Mouse (Mus musculus) spleen, adult 12 weeks (tissue): Measurements from ENCODE around the gene Nsmce3.

Experiments used
- DNase-seq: peaks from one replicate; pipeline ENCODE4 v3.0.0; 2022; ENCODE audit warnings: low spot score

Gene Nsmce3

DNA sequence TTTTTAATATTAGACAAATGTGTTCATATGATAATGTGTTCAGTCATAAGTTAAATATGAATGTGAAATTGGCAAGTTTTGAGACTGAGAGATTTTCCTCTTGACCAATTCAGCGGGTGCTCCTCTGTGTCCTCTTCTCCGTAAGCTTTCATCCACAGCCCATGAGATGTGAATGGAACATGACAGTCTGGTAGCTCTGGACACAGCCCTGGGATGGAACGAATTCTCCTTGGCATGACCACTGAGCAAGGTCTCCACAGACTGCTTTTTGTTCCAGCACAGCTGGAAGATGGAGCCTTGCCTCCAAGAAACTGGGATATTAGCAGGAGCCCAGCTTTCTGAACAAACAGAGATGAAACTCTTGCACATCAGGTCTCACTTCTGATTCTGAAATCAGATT is 9.8 kb downstream of the Nsmce3 start:
- DNase-seq = no peak

DNA sequence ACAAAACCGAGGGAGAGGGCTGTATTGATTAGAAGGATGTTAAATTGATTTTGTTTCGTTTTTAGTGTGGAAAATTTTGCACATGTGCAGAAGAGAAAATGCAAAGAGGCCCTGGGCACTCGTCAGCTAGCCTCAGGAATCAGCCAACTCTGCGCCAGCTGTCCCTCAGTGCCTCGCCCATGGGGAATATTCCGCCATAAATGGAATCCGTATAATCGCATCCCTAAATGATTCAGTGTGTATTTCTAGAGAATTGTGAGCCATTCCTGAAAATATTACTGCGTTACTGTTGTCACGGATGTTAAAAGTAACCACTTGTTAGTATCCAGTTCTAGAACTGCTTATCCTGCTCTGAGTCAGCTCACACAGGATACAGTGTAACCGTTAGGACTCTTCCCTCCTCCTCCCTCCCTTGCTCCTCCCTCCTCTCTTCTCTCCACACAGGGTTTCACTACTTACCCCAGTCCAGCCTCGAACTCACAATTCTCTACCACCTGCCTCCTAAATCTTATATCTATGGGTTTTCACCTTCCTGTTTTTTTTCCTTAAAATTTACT is 16.2 kb downstream of the Nsmce3 start:
- no peak for DNase-seq

DNA sequence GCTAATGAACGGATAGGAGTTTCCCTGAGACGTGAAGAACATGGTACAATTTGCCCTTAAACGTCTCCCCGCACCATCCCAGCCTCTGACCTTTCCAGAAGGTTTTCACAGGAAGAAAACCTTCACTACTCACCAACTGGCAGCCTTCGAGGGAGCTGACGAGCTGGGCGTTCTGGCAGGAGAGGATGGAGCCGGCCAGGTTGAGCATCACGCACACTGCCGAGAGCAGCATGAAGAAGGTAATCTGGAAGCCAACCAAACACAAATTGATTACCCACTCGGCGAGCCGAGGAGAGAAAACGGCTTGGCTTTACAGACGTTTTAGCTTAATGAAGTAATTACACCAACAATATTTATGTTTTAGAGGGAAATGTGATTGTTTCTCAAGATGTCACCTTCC is 16.8 kb downstream of the Nsmce3 start:
- DNase-seq = no peak

DNA sequence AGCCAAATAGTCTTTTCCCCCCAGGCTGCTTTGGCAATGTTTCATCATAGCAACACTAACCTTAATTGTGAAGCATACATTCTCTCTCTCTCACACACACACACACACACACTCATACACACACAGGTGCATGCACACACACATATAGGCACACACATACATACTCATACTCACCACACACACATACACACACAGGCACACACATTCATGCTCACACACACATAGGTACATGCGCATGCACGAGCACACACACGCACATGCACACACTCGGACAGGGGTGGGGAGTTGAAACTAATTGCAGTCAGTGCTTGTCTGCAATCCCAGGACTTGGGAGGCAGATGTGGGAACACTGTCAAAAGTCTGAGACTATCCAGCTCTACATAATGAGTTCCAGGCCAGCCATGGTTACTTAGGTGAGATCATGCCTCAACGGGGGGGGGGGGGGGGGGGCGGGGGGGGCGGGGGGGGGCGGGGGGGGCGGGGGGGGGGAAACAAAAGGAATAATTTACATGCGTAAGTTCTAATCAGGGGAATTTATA is 17.3 kb downstream of the Nsmce3 start:
- no peak for DNase-seq

GRCm38 (mm10) chr7:64850791-64851190 is 22.0 kb downstream of the Nsmce3 start:
- DNase-seq = no peak

DNA sequence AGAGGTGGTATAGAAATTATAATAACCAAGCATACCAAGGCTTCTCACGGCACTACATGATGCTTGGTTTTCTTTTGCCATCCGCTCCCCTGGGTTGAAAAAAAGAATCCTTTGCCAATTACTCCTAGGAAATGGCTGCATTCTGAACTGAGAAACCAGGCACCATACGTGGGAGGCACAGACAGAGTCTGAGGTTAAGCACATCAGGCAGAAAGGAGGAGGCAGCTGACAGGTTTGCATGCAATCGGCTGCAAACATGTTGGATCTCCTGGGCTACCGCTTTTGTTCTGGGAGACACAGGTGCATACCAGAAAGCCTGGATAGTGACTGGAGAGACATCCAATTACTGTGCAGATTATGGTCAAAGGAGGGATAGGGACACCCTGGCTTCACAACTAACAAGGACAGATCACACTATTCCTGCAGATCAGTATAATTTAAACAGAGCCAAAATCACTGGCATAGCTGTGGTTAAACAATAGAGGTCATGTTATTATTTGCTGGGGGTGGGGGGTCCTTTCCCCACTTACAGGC is 25.4 kb downstream of the Nsmce3 start:
- DNase-seq = no peak

DNA sequence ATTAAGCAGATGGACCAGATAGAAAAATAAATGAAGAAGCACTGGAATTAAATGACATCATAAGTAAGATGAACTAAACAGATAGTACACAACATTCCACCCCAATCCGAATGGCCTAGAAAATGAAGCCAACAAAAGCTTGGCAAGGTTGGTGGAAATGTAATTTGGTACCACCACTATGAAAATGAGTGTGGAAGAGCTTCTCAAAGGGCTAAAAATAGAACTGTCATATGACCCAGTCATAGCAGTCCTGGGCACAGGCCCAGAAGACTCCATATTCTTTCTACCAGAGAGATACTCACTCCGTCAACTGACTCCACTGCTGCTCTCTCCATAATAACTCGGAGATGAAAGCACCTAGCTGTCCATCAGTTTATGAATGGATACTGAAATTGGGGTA is 26.7 kb downstream of the Nsmce3 start:
- DNase-seq = no peak

GRCm38 (mm10) chr7:64840946-64841659 is 31.7 kb downstream of the Nsmce3 start:
- DNase-seq = no peak

- DNase-seq = no peak
Observed at GRCm38 (mm10) chr7:64840576-64840895, 32.3 kb downstream of the Nsmce3 start.

- DNase-seq = no peak
Observed at GRCm38 (mm10) chr7:64839801-64840575, 32.8 kb downstream of the Nsmce3 start.

DNA sequence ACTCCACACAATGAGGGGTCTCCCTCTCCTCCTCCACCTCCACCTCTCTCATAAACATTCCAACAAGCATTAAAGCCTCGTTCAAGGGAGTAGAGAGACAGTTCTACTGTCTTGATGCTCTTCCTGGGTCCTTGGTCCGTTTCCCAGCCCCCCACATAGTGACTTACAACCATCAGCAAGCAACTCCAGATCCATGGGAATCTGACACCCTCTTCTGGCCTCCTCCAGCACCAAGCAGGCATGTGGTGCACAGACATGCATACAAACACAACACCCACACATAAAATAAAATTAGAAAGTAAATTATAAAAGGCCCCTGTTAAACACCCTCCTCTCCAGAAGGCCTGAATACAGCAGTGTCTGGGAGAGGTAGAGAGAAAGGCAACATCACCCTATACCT is 33.5 kb downstream of the Nsmce3 start:
- DNase-seq = no peak

DNA sequence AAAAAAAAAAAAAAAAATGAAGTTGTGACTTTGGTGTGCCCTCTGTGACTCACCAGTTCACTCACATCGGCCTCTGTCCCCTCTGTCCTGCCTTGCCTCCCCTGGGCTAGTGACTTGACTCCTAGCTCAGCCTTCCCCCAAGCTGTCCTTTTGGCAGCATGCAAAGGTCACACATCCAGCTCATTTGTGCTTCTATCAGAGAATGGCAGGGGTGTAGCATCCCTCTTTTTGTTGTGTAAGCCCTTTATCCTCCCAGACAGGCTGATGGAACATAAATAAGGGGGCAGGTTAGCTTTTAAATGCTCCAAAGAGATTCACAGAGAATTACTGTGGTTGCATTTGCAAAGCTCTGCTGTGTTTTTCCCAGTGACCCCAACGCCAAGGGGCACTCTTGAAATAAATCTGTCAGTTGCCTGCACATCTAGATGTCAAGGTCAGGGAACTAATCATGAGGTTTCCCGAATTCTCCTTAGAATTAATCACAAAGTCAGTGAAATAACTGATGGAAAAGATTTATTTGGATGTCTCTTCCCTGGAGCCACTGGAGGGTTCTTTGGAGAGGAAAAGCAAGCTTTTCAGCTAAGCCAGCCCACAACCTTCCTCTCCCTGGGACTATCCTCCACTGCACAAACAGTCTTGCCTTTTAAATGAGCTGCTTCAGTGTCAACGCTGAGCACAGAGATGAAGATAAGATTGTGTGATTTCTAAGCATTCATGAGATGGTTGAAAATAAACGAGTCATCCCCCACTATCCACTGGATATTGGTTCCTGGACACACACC is 42.4 kb downstream of the Nsmce3 start:
- DNase-seq = no peak

- DNase-seq = no peak
Observed at GRCm38 (mm10) chr7:64821081-64821480, 51.7 kb downstream of the Nsmce3 start.

GRCm38 (mm10) chr7:64819683-64820082 is 53.1 kb downstream of the Nsmce3 start:
- no peak for DNase-seq
